Mouse (Mus musculus) hindbrain, embryonic 11.5 days (tissue): Measurements from ENCODE around the gene Ssbp3. TPM values are rescaled to one million over a fixed set of nuclear protein-coding genes. Genes with fewer than 3 reads are reported as not detected.

Source experiments
- ATAC-seq: fragments of 200-750 bp; cut with Nextera tagmentation; 2 replicates; pipeline ENCODE4 v1.8.0; 2017; ENCODE audit warnings: mild to moderate bottlenecking, moderate TSS enrichment, moderate library complexity; ENCODE audit not compliant: low FRiP score
- DNase-seq: peaks from one replicate; pipeline ENCODE4 v3.0.0-alpha.2; 2015; ENCODE audit warnings: low spot score
- H3K27ac ChIP-seq: fragments of 300-500 bp; sonication (generic); 2 replicates; pipeline ENCODE4 v1.5.1; 2014; ENCODE audit warnings: mild to moderate bottlenecking, low read depth, low read length
- H3K27me3 ChIP-seq: fragments of 300-500 bp; sonication (generic); 2 replicates; pipeline ENCODE4 v1.6.1; 2014; ENCODE audit warnings: mild to moderate bottlenecking, low read length, moderate library complexity, mixed read lengths; ENCODE audit not compliant: control insufficient read depth, insufficient read depth
- H3K36me3 ChIP-seq: fragments of 300-500 bp; sonication (generic); 2 replicates; pipeline ENCODE4 v1.6.1; 2014; ENCODE audit warnings: mild to moderate bottlenecking, low read length, moderate library complexity, mixed read lengths; ENCODE audit not compliant: control insufficient read depth, insufficient read depth
- H3K4me1 ChIP-seq: fragments of 300-500 bp; sonication (generic); replicated peaks from 2 replicates; pipeline ENCODE4 v1.6.1; 2014; ENCODE audit warnings: low read length, mixed read lengths; ENCODE audit not compliant: control insufficient read depth, insufficient read depth
- H3K4me2 ChIP-seq: fragments of 300-500 bp; sonication (generic); replicated peaks from 2 replicates; pipeline ENCODE4 v1.6.1; 2014; ENCODE audit warnings: mild to moderate bottlenecking, low read depth, low read length
- H3K4me3 ChIP-seq: fragments of 300-500 bp; sonication (generic); 2 replicates; pipeline ENCODE4 v1.5.1; 2014; ENCODE audit warnings: low read depth, low read length
- H3K9ac ChIP-seq: fragments of 300-500 bp; sonication (generic); 2 replicates; pipeline ENCODE4 v1.6.1; 2014; ENCODE audit warnings: low read depth, low read length
- H3K9me3 ChIP-seq: fragments of 300-500 bp; sonication (generic); 2 replicates; pipeline ENCODE4 v1.6.1; 2016; ENCODE audit warnings: low read length; ENCODE audit not compliant: control insufficient read depth
- WGBS: fragments of 180-500 bp; shearing (Covaris S2); extraction: QIAGEN DNeasy Blood & Tissue Kit; methylation state at CpG from one replicate; pipeline ENCODE4 v1.1.7; 2014; 5-methylcytosine and 5-hydroxymethylcytosine counted together
- polyA plus RNA-seq: library from polyadenylated mRNA; unstranded; fragments of >200 nt; fragmentation: Nextera tagmentation; extraction: Ambion mirVana; gene quantifications from 2 replicates; pipeline ENCODE4 v1.2.1, GENCODE M21; 2014

The Ssbp3 gene
- polyA plus RNA-seq, 1 experiment from 2014 or later = 159 TPM

- Histone ChIP-seq H3K9ac (no peak overlapping the region), H3K4me3 (no peak overlapping the region), H3K36me3 (no peaks in the 10 kb centered on the region), H3K9me3 (no peaks in the 10 kb centered on the region), H3K4me2 (no peak overlapping the region), H3K27ac (0 out of 2 replicates have a peak overlapping the region, but pooled peaks have one; percentile 17), H3K4me1 (peaks cover 12% of the 10 kb centered on the region), H3K27me3 (no peaks in the 10 kb centered on the region)
- WGBS = 73% methylated on average over 5 of the region's 5 CpGs
- ATAC-seq (no peak), DNase-seq (no peak)
These were observed 90.8 kb downstream of the Ssbp3 start for GRCm38 (mm10) chr4:107001259-107001810.

GRCm38 (mm10) chr4:107001916-107002488, 91.5 kb downstream of the Ssbp3 start:
- no peak for DNase-seq
- Histone ChIP-seq H3K9ac (no peak overlapping the region), H3K4me2 (no peak overlapping the region)

GRCm38 (mm10) chr4:107002517-107003165, 92.1 kb downstream of the Ssbp3 start:
- DNase-seq (no peak), ATAC-seq (no peak)
- no peak overlapping the region for H3K4me2 ChIP-seq
- no peaks in the 10 kb centered on the region for H3K36me3 ChIP-seq
- no peak overlapping the region for H3K9ac ChIP-seq
- WGBS = 82% methylated on average over 11 of the region's 11 CpGs
- no peak overlapping the region for H3K4me3 ChIP-seq
- H3K27ac ChIP-seq = no peak overlapping the region; the same call in 1 of the 2 replicates
- H3K9me3 ChIP-seq = no peaks in the 10 kb centered on the region
- peaks cover 12% of the 10 kb centered on the region for H3K4me1 ChIP-seq
- no peaks in the 10 kb centered on the region for H3K27me3 ChIP-seq

More at GRCm38 (mm10) chr4:107001916-107002488, 91.5 kb downstream of the Ssbp3 start:
- Histone ChIP-seq H3K36me3 (no peaks in the 10 kb centered on the region), H3K4me3 (no peak overlapping the region), H3K27me3 (no peaks in the 10 kb centered on the region), H3K27ac (no peak overlapping the region), H3K4me1 (peaks cover 12% of the 10 kb centered on the region), H3K9me3 (no peaks in the 10 kb centered on the region)
- ATAC-seq = no peak
- WGBS = 73% methylated on average over 14 of the region's 14 CpGs

GRCm38 (mm10) chr4:107003199-107003598, 92.7 kb downstream of the Ssbp3 start:
- no peak overlapping the region for H3K27ac ChIP-seq
- no peak overlapping the region for H3K4me2 ChIP-seq
- 55% methylated on average over 2 of the region's 2 CpGs for WGBS
- H3K9ac ChIP-seq = no peak overlapping the region
- peaks cover 12% of the 10 kb centered on the region for H3K4me1 ChIP-seq
- no peaks in the 10 kb centered on the region for H3K9me3 ChIP-seq
- no peak overlapping the region for H3K4me3 ChIP-seq
- H3K27me3 ChIP-seq = no peaks in the 10 kb centered on the region
- DNase-seq (no peak), ATAC-seq (no peak)
- no peaks in the 10 kb centered on the region for H3K36me3 ChIP-seq

- H3K4me1 ChIP-seq = peaks cover 12% of the 10 kb centered on the region
- no peak for DNase-seq
- no peak overlapping the region for H3K4me2 ChIP-seq
- 80% methylated on average over 3 of the region's 3 CpGs for WGBS
- H3K27ac ChIP-seq = no peak overlapping the region
- no peaks in the 10 kb centered on the region for H3K27me3 ChIP-seq
- H3K36me3 ChIP-seq = no peaks in the 10 kb centered on the region
- no peaks in the 10 kb centered on the region for H3K9me3 ChIP-seq
- H3K9ac ChIP-seq = no peak overlapping the region
- H3K4me3 ChIP-seq = no peak overlapping the region
- no peak for ATAC-seq
These were observed 93.3 kb downstream of the Ssbp3 start for GRCm38 (mm10) chr4:107003786-107004185.

- no peak overlapping the region for H3K4me2 ChIP-seq
- H3K27ac ChIP-seq = no peak overlapping the region
- H3K4me3 ChIP-seq = no peak overlapping the region
- peaks cover 12% of the 10 kb centered on the region for H3K4me1 ChIP-seq
- H3K36me3 ChIP-seq = no peaks in the 10 kb centered on the region
- H3K27me3 ChIP-seq = no peaks in the 10 kb centered on the region
- H3K9me3 ChIP-seq = no peaks in the 10 kb centered on the region
- 81% methylated on average over 3 of the region's 3 CpGs for WGBS
- ATAC-seq (no peak), DNase-seq (no peak)
- H3K9ac ChIP-seq = no peak overlapping the region
These were observed 93.8 kb downstream of the Ssbp3 start for GRCm38 (mm10) chr4:107004346-107004745.

- WGBS = 85% methylated on average over 5 of the region's 5 CpGs
- H3K9ac ChIP-seq = no peak overlapping the region
- peaks cover 12% of the 10 kb centered on the region for H3K4me1 ChIP-seq
- H3K27me3 ChIP-seq = no peaks in the 10 kb centered on the region
- no peaks in the 10 kb centered on the region for H3K9me3 ChIP-seq
- DNase-seq (no peak), ATAC-seq (no peak)
- H3K27ac ChIP-seq = no peak overlapping the region
- peaks cover 2% of the 10 kb centered on the region; the same call in 1 of the 2 replicates for H3K36me3 ChIP-seq
- no peak overlapping the region for H3K4me2 ChIP-seq
- H3K4me3 ChIP-seq = no peak overlapping the region
These were observed 94.7 kb downstream of the Ssbp3 start for GRCm38 (mm10) chr4:107005166-107005565.

- ATAC-seq = no peak
- no peak overlapping the region for H3K4me3 ChIP-seq
- DNase-seq = no peak
- no peak overlapping the region for H3K27ac ChIP-seq
- no peak overlapping the region for H3K9ac ChIP-seq
- peaks cover 5% of the 10 kb centered on the region; the same call in 1 of the 2 replicates for H3K36me3 ChIP-seq
- peaks cover 7% of the 10 kb centered on the region for H3K4me1 ChIP-seq
- WGBS = 78% methylated on average over 4 of the region's 4 CpGs
- H3K27me3 ChIP-seq = no peaks in the 10 kb centered on the region
- no peaks in the 10 kb centered on the region for H3K9me3 ChIP-seq
- H3K4me2 ChIP-seq = no peak overlapping the region
These were observed 95.7 kb downstream of the Ssbp3 start for GRCm38 (mm10) chr4:107006229-107006628.

- Histone ChIP-seq H3K27me3 (no peaks in the 10 kb centered on the region), H3K27ac (no peak overlapping the region), H3K4me1 (peaks cover 2% of the 10 kb centered on the region), H3K9ac (no peak overlapping the region), H3K9me3 (no peaks in the 10 kb centered on the region), H3K36me3 (peaks cover 5% of the 10 kb centered on the region; the same call in 1 of the 2 replicates), H3K4me3 (no peak overlapping the region), H3K4me2 (no peak overlapping the region)
- WGBS = 93% methylated on average over 6 of the region's 6 CpGs
- DNase-seq (no peak), ATAC-seq (no peak)
These were observed 96.3 kb downstream of the Ssbp3 start for GRCm38 (mm10) chr4:107006807-107007206.
